Mouse (Mus musculus) midbrain, embryonic 14.5 days (tissue): Measurements from ENCODE around the gene Cnn2. TPM values are rescaled to one million over a fixed set of nuclear protein-coding genes. Genes with fewer than 3 reads are reported as not detected.
"Not testable (repeated sequence)": the region's sequence is repeated elsewhere in the genome, so short reads cannot be mapped to it uniquely, and the experiment has no call there.

ENCODE experiments used
- ATAC-seq: fragments of 200-750 bp; cut with Nextera tagmentation; 2 replicates; pipeline ENCODE4 v1.8.0; 2017; ENCODE audit warnings: moderate number of reproducible peaks, moderate library complexity; ENCODE audit not compliant: low FRiP score, low TSS enrichment
- DNase-seq: peaks from one replicate; pipeline ENCODE4 v3.0.0-alpha.2; 2015
- H3K27ac ChIP-seq: fragments of 300-500 bp; sonication (generic); replicated peaks from 2 replicates; pipeline ENCODE4 v1.5.1; 2014; ENCODE audit warnings: mild to moderate bottlenecking, low read depth, low read length, moderate library complexity
- H3K27me3 ChIP-seq: fragments of 300-500 bp; sonication (generic); 2 replicates; pipeline ENCODE4 v1.6.1; 2014; ENCODE audit warnings: low read length, control low read depth, mixed read lengths; ENCODE audit not compliant: control insufficient read depth, insufficient read depth
- H3K36me3 ChIP-seq: fragments of 300-500 bp; sonication (generic); 2 replicates; pipeline ENCODE4 v1.6.1; 2014; ENCODE audit warnings: low read length, control low read depth; ENCODE audit not compliant: control insufficient read depth, insufficient read depth
- H3K4me1 ChIP-seq: fragments of 300-500 bp; sonication (generic); 2 replicates; pipeline ENCODE4 v1.6.1; 2014; ENCODE audit warnings: mild to moderate bottlenecking, antibody characterized with exemption, low read length, control low read depth; ENCODE audit not compliant: control insufficient read depth, insufficient read depth
- H3K4me2 ChIP-seq: fragments of 300-500 bp; sonication (generic); 2 replicates; pipeline ENCODE4 v1.6.1; 2014; ENCODE audit warnings: mild to moderate bottlenecking, low read length, moderate library complexity
- H3K4me3 ChIP-seq: fragments of 300-500 bp; sonication (generic); replicated peaks from 2 replicates; pipeline ENCODE4 v1.5.1; 2014; ENCODE audit warnings: low read depth, low read length
- H3K9ac ChIP-seq: fragments of 300-500 bp; sonication (generic); replicated peaks from 2 replicates; pipeline ENCODE4 v1.6.1; 2014; ENCODE audit warnings: mild to moderate bottlenecking, low read length, moderate library complexity
- H3K9me3 ChIP-seq: fragments of 300-500 bp; sonication (generic); 2 replicates; pipeline ENCODE4 v1.6.1; 2016; ENCODE audit warnings: low read length, control low read depth, mixed read lengths; ENCODE audit not compliant: control insufficient read depth
- WGBS: fragments of 180-500 bp; shearing (Covaris S2); extraction: QIAGEN DNeasy Blood & Tissue Kit; methylation state at CpG from one replicate; pipeline ENCODE4 v1.1.7; 2014; 5-methylcytosine and 5-hydroxymethylcytosine counted together
- polyA plus RNA-seq: library from polyadenylated mRNA; unstranded; fragments of >200 nt; fragmentation: Nextera tagmentation; extraction: Ambion mirVana; gene quantifications from 2 replicates; pipeline ENCODE4 v1.2.1, GENCODE M21; 2014

Gene Cnn2
- polyA plus RNA-seq, 1 experiment from 2014 or later, result 35.0 TPM

DNA sequence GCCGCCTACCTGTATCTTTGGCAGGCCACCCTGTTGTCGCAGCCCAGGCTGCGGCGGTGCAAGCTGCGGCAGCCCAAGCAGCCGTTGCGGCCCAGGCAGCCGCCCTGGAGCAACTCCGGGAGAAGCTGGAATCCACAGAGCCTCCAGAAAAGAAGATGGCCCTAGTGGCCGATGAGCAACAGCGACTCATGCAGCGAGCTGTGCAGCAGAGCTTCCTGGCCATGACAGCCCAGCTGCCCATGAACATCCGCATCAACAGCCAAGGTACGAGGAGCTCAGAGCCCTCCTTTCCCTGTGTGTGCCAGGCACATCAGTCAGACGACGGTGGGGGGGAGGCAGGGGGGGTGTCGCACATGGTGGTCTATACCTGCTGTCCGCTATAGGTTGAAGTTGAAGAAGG lies 37.7 kb upstream of the Cnn2 start:
- Histone ChIP-seq H3K9me3 (no peaks in the 10 kb centered on the region), H3K36me3 (peaks cover 46% of the 10 kb centered on the region)
- WGBS, result 84% methylated on average over 18 of the region's 18 CpGs

DNA sequence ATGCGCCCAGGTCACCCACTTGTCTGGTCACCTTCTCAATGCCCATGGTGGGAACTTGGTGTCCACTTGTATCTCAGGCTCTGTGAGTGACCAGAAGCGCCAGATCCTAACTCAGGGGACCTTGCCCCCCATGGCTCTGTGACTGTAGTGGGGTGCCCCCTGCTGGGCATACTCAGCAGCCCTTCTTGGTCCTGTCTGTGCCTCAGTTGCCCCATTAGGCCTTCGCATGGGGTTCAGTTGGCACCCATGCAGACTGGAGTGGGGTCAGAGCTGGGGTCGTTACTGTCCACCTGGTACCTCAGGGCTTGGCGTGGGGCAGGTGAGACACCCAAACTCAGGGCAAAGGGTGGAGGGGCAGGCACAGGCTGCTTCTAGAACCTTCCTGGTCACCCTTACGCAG lies 34.4 kb upstream of the Cnn2 start:
- Histone ChIP-seq H3K27me3 (no peaks in the 10 kb centered on the region; the same call in 1 of the 2 replicates), H3K4me1 (no peaks in the 10 kb centered on the region), H3K4me3 (no peak overlapping the region), H3K9ac (no peak overlapping the region), H3K9me3 (no peaks in the 10 kb centered on the region), H3K4me2 (no peak overlapping the region), H3K27ac (no peak overlapping the region), H3K36me3 (peaks cover 38% of the 10 kb centered on the region)
- ATAC-seq (no peak), DNase-seq (no peak)
- WGBS, result 84% methylated on average over 6 of the region's 6 CpGs

More for the DNA sequence above, 37.7 kb upstream of the Cnn2 start:
- H3K4me1 ChIP-seq, result 0 out of 2 replicates have a peak, but pooled peaks cover 4% of the 10 kb centered on the region
- ATAC-seq, result no peak
- no peak overlapping the region for H3K4me3 ChIP-seq
- H3K27ac ChIP-seq, result no peak overlapping the region
- H3K9ac ChIP-seq, result no peak overlapping the region
- H3K4me2 ChIP-seq, result no peak overlapping the region
- DNase-seq, result no peak
- no peaks in the 10 kb centered on the region for H3K27me3 ChIP-seq

DNA sequence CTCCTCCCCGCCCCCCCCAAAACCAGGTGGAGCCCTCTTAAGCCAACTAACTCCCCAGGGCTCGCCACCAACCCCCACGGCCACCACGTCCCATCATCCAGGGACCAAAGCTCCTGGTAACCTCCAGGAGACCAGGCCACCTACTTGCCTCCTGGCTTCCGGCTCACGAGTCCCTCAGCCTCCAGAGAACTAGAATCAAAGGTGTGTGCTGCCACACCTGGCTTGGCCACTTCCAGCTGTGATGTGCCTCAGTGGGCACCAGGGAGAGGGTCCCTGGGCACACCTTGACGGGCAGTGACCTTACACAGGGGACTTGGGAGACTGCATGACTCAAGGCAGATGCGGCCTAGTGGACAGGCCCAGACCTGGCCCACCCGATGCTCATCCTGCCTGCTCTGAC lies 32.7 kb upstream of the Cnn2 start:
- WGBS, result 78% methylated on average over 9 of the region's 9 CpGs
- no peak overlapping the region for H3K4me2 ChIP-seq
- no peak overlapping the region for H3K27ac ChIP-seq
- H3K9me3 ChIP-seq, result no peaks in the 10 kb centered on the region
- no peak for DNase-seq
- H3K4me1 ChIP-seq, result peaks cover 4% of the 10 kb centered on the region; the same call in 1 of the 2 replicates
- no peak for ATAC-seq
- no peak overlapping the region for H3K4me3 ChIP-seq
- H3K36me3 ChIP-seq, result peaks cover 24% of the 10 kb centered on the region
- no peaks in the 10 kb centered on the region; the same call in 1 of the 2 replicates for H3K27me3 ChIP-seq
- no peak overlapping the region for H3K9ac ChIP-seq

DNA sequence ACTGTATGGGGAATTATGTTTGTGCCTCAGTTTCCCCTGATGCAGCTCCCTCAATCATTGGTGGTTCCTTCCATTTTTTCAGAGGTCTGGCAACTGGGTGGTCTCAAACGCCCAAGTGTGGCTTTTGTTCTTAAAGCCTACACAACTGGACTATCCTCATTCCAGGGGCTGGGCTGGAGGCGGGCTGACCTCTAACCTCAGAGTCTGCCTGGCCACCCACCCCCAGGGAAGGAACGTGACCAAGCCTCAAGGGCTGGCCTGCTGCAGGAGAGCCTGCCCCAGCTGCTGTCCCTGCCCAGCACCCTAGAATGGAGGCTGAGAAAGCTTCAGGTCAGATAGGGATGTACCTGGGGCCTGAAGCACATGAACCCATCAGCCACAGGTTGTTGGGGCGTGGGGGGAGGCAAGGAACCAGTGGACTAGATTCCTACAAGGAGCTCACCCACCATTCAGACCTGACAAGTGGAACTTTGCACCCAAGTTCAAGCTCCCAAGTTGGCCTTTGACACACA lies 31.7 kb upstream of the Cnn2 start:
- Histone ChIP-seq H3K4me1 (peaks cover 6% of the 10 kb centered on the region; the same call in 1 of the 2 replicates), H3K9ac (no peak overlapping the region), H3K4me3 (no peak overlapping the region), H3K4me2 (no peak overlapping the region), H3K27ac (no peak overlapping the region), H3K9me3 (no peaks in the 10 kb centered on the region), H3K27me3 (no peaks in the 10 kb centered on the region; the same call in 1 of the 2 replicates), H3K36me3 (peaks cover 14% of the 10 kb centered on the region)
- 17% methylated on average over 4 of the region's 4 CpGs for WGBS
- no peak for DNase-seq
- no peak for ATAC-seq

DNA sequence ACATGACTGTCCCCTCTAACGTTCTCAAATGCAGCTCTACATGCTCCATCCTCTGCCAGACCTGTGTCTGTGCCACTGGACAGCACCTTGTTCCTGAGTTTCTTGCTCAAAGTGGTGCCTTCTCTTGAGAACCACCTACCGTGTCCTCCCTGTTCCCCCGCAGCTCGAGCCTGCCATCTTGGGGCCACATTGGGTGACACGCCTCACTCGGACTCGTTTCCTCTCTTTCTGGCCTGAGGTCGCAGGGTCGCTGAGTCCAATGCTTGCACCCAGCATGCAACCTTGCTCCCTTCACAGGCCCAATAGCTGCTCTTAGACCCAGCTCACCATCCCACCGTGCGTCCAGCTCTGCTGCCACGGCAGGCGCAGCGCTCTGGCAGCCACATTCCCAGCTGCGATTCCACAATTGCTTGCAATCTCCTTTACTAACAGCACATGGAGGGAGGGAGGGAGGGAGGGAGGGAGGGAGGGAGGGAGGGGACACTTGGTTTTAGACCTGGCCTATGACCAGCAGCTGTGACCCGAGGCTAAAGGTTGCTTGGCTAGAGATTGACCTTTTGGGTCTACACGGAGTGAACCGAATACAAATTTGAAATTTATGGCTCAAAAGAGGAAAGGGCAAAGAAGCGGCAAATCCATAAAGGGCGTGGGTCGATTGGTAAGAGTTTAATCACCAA lies 30.1 kb upstream of the Cnn2 start:
- H3K27me3 ChIP-seq, result no peaks in the 10 kb centered on the region; the same call in 1 of the 2 replicates
- peaks cover 6% of the 10 kb centered on the region; the same call in 1 of the 2 replicates for H3K4me1 ChIP-seq
- no peak overlapping the region for H3K4me2 ChIP-seq
- no peak overlapping the region; the same call in 1 of the 2 replicates for H3K9ac ChIP-seq
- no peak overlapping the region for H3K27ac ChIP-seq
- peaks cover 15% of the 10 kb centered on the region for H3K36me3 ChIP-seq
- no peak overlapping the region for H3K4me3 ChIP-seq
- no peaks in the 10 kb centered on the region for H3K9me3 ChIP-seq
- DNase-seq (peak; percentile 69), ATAC-seq (no peak)
- WGBS, result 13% methylated on average over 21 of the region's 21 CpGs

DNA sequence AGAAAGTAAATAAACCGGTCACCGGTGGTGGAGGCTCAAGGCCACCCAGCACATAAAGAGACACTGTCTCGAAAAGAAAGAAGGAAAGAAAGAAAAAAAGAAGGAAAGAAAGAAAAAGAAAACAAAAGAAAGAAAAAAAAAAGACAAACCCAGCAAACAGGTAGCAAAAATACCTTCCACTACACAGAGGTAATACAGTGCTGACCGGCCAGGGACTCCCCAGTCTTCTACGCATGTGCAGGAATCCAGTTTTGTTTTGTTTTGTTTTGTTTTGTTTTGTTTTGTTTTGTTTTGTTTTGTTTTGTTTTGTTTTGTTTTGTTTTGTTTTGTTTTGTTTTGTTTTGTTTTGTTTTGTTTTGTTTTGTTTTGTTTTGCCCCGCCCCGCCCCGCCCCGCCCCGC lies 29.0 kb upstream of the Cnn2 start:
- not testable (repeated sequence) for H3K27me3 ChIP-seq, DNase-seq, H3K9ac ChIP-seq, H3K4me1 ChIP-seq, H3K9me3 ChIP-seq, ATAC-seq, H3K27ac ChIP-seq
- 36% methylated on average over 10 of the region's 10 CpGs for WGBS
- Histone ChIP-seq H3K4me2 (peak overlapping the region; percentile 82; the same call in 1 of the 2 replicates), H3K36me3 (peaks cover 23% of the 10 kb centered on the region), H3K4me3 (peak overlapping the region; percentile 90; the same call in 1 of the 2 replicates)

DNA sequence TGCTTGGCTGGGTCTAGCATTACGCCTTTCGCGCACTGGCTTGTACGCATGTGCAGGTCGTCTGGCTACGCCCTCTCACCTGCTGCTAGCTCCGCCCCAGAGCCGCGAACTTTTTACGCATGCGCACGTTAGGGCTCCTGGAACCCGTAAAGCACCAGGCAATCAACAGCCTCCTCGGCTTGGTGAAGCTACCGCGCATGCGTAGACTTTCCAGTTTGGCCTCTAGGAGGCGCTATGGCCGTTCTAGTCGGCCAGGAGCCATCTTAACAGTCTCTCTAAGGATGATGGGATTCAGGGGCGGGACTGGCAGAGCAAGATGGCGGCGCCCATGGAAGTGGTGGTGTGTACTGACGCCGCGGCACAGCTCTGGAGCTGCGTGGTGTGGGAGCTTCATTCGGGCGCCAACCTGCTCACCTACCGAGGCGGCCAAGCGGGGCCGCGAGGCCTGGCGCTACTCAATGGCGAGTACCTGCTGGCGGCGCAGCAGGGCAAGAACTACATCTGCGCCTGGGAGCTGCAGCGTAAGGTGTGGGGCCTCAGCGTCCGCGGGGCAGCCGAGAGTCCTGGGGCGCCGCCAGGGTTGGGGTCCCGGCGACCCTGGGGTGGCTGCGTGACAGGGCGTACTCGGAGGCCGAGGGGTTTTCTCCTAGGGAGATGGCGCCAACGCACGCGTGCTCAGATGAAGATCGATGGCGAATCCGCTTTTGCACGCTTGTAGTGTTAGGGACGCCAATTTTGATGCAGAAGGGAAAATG lies 28.4 kb upstream of the Cnn2 start, which contains the start of gene Wdr18:
Gene Wdr18 (plus strand): TSS at position 306 of the 755 bp plus-strand sequence.
- H3K4me2 ChIP-seq, result peak within 1 kb of the TSS; percentile 82
- peak within 1 kb of the TSS; percentile 74 for H3K9ac ChIP-seq
- H3K27ac ChIP-seq, result peak within 1 kb of the TSS; percentile 71
- peak within 1 kb of the TSS; percentile 90 for H3K4me3 ChIP-seq
- H3K4me1 ChIP-seq, result peaks cover 6% of the 10 kb centered on the region; the same call in 1 of the 2 replicates
- WGBS, result under 1% methylated on average over 61 of the region's 61 CpGs
- peak; percentile 94 for ATAC-seq
- DNase-seq, result peak; percentile 100
- no peaks in the 10 kb centered on the region; the same call in 1 of the 2 replicates for H3K27me3 ChIP-seq
- H3K9me3 ChIP-seq, result no peaks in the 10 kb centered on the region
- peaks cover 29% of the 10 kb centered on the region for H3K36me3 ChIP-seq

DNA sequence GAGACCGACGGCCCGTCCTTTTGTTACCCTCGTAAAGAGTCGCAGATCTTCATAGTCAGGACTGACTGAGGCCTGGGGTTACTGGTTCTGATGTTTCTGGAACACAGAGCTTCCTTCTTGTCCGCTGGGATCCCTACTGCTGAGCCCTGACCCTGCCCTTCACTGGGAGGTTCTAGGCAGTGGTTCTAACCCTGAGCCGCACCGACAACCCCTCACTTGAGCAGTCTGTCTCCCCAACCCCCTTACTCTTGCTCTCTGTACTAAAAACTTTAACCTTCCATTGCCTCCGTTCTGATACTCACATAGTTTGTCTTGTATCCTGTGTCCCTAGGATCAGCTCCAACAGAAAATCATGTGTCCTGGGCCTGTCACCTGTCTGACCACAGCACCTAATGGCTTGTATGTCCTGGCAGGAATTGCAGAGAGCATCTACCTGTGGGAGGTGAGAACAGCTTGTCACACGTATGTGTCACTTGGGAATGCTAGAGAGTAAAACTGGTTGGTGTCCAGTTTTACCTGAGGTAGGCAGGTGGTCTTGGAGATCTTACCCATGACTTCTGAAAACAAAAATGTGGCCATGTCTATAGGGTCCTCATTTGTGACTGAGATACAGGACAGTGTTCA lies 27.6 kb upstream of the Cnn2 start:
- H3K9ac ChIP-seq, result peak overlapping the region; percentile 74
- peaks cover 36% of the 10 kb centered on the region for H3K36me3 ChIP-seq
- peak overlapping the region; percentile 90 for H3K4me3 ChIP-seq
- H3K27ac ChIP-seq, result no peak overlapping the region; the same call in 1 of the 2 replicates
- peak overlapping the region; percentile 82 for H3K4me2 ChIP-seq
- 18% methylated on average over 10 of the region's 10 CpGs for WGBS
- ATAC-seq, result no peak
- H3K4me1 ChIP-seq, result peaks cover 6% of the 10 kb centered on the region; the same call in 1 of the 2 replicates
- no peaks in the 10 kb centered on the region for H3K9me3 ChIP-seq
- DNase-seq, result no peak
- no peaks in the 10 kb centered on the region; the same call in 1 of the 2 replicates for H3K27me3 ChIP-seq
